Mouse (Mus musculus) skeletal muscle tissue, adult 2 months (tissue): ENCODE measurements around the gene Tmem182.

Source experiments
- DNase-seq: peaks from one replicate; pipeline ENCODE4 v3.0.0-alpha.2; 2012; ENCODE audit warnings: low read depth, low spot score

Gene Tmem182

DNA sequence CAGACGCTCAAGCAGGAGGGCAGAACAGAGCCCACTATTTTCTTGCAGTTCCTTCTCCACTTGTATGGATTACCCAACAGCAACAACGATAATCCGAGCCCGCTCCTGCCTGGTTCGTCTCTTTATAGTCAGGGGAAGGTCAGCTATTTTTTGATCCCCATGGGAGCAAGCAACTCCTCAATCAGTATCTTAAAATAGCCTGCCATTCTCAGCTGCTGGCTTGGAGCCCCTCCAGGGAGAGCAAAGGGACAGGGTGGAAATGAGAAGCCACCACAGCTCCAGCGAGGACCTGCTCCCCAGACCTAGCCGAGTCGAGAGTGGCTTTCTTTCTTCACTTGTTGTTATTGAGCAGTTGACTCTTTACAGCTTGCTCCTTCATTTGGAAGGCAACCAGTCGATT is at the start of gene Tmem182:
TSS of gene Tmem182 (plus strand) at position 251 of the 400 bp plus-strand sequence.
- DNase-seq: peak; percentile 95

DNA sequence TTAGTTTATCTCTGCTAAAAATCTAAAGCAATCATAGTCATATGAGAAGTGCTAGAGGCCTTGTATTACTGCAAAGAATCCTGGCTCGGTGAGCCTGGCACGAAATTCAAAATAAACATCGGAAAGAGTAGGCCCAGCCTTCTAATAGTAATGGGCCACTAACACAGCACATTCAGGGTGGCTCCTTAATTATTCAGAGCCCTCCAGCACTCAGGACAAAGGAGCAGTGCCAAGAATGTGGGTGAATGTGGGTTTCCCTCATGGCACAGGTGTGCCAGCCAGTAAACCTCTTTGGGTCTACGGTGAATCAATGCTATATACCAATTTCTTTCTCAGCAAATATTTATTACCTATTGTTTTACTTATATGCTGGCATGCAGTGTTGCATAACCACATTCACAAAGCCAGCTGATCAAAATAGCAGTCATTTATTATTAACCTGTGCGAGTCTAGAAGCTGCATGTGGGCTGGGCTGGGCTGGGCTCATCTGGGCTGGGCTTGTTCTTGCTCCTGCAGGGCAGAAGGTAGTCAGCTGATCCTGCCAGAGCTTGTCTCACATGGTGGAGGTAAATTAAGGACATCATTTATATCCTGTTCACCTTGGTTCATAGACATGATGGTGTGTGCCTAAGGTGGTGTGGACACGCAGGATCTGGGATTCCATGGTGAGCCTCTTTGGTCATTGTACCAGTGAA is 45.5 kb upstream of the Tmem182 start:
- DNase-seq: no peak

- DNase-seq: no peak
Measured at GRCm38 (mm10) chr1:40764042-40764441, 41.4 kb upstream of the Tmem182 start.

GRCm38 (mm10) chr1:40764701-40765275 is 40.6 kb upstream of the Tmem182 start:
- DNase-seq: no peak

DNA sequence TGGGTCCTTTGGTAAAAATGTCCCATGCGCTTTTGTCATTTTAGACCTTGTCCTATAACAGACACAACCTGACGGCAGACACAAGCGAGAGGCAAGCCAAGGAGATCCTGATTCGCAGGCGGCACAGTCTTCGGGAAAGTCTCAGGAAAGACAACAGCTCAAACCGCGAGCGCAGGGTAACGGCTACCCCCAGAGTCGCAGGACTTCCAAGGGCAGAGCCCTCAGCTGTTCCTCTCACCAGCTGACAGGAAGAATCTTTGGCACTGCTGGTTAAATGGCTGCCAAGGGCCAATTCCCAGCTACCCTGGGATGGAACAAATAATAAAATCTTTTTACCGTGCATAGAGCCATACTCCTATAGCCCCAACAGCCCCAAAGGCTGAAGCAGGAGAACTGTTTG is 39.9 kb upstream of the Tmem182 start:
- DNase-seq: peak; percentile 64

GRCm38 (mm10) chr1:40767588-40767987 is 37.8 kb upstream of the Tmem182 start:
- DNase-seq: no peak

DNA sequence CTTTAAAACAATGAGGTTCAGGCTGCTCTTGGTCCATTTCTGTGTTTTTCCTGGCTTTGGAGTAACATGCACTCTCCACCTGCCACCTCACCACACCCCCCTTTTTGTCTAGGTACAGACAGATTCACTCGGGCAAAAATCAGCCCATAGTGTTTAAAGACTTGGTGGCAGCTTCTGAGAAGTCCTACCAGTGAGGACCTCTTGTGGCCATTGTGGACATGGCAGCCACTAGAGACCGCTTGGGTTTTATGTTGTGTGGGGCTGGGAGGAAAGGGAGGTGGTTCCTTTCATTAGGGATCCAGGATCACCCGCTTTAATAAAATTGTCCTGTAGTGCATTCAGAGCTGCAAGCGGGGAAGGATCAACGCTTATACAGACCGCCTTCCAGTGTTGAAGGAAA is 36.8 kb upstream of the Tmem182 start:
- peak; percentile 48 for DNase-seq

DNA sequence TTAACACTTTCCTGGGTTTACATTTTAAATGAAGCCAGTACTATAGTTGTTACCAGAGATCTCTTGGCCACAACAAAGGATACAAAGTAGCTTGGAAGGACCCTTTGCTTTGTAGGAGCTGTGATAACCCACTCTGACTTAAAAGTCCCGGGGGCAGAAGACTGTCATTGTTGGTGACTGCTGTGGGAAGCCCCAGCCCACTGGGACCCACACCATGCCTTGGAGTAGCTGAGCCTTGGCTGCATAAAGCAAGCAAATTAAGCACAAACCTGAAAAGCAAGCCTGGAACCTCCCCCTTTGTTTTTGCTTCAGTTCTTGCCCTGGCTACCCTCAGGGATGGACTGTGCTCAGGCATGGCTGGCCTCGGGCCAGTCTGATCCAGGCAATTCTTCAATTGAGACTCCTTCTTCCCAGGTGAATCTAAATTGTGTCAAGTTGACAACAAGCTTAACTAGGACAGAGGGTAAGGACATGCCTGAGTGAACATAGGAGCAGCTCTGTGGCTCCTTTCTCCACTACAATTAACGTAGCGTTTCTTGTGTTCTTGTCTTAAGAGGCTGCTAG is 36.0 kb upstream of the Tmem182 start:
- DNase-seq: no peak

DNA sequence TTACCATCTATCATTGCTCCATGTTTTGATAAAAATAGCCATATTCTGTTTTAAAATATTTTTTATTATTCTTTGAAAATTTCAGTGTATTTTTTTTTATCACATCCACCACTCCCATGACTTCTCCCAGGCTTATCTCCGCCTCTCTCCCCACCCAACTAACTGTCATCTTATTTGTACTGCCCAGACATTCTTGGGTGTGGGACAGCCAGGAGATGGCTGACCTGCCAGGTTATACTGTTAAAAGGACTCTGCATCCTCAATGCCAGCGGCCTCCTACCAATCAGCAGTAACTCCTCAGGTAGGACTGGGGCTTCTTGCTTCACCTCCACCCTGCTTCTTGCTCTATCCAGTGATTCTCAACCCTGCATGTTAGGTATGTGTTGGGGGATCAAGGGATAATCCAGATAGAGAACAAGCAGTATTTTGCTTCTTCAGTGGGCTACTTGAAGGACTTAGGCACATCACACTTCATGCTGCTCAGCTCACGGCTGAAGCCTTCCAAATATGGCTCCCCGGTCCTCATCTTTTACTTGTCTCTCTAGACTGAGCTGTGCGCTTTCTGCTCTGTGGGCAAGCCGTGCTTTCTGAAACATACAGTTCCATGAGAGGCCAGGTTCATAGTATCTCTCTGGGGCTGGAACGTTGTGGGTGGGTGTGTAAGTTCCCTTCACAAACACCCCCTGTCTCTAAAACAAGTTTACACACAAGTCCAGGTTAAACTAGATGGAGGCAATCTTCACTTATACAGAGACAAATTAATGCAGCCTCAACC is 34.0 kb upstream of the Tmem182 start:
- no peak for DNase-seq

DNA sequence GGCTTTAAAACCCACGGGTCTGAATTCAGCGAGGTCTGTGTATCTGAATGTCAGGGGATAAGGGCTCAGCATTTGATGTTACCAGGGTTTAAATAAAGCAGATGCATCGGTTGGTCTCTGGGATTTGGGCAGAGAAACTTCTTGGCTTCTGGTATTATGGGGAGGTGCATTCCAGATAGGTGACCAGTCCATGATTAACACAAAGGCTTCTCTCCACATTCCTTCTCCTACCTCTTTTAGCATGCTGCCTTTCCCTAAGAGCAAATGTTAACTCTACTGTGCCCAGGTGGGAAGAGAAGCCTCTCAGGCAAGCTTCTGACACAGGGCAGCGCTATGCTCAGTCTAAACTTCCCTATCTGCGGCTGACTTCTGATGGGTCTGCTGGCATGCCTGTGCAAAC is 32.2 kb upstream of the Tmem182 start:
- DNase-seq: no peak

DNA sequence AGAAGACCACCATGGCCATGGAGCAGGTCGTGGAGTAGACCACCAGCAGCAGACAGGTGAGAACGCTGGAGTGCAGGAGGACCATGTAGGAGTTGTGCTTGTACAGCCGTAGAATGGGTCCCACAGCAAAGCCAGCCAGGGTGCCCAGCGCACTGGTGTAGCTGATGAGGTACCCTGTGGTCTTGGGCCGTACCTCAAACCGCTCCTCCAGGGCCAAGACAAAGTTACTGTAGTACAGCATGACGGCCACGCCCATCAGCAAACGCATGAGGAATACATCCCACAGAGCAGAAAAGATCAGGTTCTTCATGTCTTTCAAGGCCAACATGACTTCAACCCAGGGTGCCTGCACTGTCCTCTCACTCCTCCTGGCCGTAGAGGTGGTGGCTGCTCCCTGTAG is 31.4 kb upstream of the Tmem182 start:
- no peak for DNase-seq

DNA sequence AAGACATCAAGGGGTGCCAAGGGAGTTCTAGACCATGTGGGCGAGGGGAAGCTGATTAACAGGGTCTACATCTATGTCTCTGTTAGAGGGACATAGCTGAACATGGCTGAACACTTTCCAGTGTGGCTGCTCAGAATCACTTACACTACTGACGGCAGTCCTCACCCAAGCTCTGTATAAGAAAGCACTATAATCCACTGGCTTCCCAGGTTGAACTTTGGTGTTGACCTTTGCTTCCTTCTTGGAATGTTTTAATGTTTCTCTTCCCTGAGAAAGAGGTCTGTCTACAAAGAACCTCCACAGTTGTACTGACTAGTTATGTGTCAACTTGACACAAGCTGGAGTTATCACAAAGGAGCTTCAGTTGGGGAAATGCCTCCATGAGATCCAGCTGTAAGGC is 29.3 kb upstream of the Tmem182 start:
- DNase-seq: no peak

DNA sequence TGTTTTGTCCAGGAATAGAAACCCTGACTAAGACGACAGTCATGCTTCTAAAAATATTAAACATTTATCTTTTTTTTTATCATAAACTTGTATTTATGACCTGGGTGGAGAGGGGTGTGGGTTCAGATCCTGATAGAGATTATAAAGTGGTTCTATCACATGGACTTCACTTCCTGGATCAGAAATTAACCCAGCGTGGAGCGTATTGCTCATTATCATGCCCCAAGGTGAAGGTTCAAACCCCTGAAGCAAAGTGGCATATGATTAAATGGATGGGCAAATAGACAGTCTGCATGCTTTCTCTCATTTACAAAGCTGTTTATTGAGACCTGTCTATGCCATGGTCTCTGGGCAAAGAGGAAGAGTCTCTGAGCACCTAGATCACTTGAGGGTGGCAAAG is 28.6 kb upstream of the Tmem182 start:
- no peak for DNase-seq

DNA sequence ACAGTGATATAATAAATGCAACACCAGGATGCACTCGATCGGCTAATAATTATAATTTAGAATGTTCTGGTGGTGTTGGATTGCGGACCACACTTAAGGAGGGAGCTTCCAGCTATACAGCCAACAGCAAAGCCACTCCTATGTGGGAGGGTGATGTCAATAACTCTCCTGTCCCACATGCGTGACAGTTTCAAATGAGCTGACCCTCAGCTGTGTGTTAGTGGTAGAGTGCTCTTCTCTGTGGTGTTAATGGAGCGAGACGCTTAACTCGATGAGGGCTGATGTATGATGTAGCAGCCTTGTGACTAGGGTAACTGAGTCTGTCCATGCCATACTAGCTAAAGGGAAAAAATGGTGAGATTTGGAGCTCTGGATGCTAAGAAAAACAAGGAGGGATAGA is 22.0 kb upstream of the Tmem182 start:
- DNase-seq: no peak

DNA sequence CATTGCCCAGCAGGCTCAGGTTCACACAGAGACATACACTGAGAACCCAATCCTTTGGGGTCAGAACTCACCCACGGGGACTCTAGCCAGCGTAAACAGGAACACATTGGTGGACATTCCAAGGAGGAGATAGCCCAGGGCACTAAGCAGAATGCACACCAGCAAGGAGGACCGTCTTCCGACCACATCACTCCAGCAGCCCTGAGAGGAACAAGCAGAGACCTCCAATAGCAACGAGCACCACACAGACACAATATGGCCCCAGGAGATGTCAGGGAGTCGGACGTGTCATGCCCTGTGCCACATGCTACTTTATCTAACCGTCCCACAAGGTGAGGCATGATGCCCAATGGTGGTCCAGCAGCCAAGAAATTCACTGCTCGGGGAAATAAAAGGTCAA is 21.1 kb upstream of the Tmem182 start:
- no peak for DNase-seq

DNA sequence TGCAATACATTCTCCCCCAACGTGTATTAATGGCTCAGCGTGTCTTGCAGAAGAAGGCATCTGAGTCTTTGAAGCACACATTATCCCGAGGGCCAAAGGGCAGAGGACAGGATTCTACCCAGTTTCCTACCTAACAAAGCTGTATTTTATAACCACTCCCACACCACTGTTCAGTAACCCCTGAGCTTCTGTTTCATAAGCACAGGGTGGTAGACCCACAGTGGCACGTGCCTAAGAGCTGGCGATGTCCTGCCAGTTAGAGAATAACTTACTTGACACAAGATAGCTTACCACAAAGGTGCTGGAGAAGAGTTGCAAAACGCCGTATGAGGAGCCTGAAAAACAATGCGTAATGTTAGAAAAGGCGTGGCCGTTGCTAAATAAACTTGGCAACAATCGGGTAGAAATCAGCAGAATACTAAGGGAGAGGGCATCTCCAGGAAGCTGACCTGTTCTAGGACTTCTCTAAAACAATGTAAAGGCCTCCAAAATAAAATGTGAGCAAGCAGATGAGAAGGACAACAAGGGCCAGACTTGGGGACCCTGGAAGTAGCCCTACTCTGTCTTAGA is 19.4 kb upstream of the Tmem182 start:
- DNase-seq: no peak

- no peak for DNase-seq
Measured at GRCm38 (mm10) chr1:40788956-40789355, 16.4 kb upstream of the Tmem182 start.

DNA sequence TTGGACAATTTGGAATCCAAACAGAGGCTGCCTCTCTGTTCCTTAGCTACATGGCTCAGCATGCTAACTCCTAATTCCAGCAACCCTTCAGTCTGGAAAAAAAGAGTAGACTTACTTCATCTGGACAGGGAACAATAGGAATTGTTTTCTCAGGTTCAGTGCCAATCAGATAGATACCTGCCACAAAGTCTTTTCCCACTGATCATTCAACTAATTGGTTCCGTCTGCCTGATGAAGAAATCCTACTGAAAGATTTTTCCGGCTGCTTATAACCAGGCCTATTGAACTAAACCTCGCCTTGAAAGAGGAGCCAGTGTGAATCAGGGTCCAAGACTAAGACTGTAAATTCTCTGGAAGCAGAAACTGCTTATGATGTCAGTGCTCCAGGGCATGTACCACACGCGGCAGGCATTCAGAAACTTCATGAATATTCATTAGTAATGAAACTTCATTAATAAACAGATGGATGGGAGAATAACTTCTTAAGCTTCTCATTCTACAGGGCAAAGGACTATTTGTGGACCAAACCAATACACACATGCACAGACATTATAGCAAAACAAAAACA is 15.7 kb upstream of the Tmem182 start:
- DNase-seq: no peak

DNA sequence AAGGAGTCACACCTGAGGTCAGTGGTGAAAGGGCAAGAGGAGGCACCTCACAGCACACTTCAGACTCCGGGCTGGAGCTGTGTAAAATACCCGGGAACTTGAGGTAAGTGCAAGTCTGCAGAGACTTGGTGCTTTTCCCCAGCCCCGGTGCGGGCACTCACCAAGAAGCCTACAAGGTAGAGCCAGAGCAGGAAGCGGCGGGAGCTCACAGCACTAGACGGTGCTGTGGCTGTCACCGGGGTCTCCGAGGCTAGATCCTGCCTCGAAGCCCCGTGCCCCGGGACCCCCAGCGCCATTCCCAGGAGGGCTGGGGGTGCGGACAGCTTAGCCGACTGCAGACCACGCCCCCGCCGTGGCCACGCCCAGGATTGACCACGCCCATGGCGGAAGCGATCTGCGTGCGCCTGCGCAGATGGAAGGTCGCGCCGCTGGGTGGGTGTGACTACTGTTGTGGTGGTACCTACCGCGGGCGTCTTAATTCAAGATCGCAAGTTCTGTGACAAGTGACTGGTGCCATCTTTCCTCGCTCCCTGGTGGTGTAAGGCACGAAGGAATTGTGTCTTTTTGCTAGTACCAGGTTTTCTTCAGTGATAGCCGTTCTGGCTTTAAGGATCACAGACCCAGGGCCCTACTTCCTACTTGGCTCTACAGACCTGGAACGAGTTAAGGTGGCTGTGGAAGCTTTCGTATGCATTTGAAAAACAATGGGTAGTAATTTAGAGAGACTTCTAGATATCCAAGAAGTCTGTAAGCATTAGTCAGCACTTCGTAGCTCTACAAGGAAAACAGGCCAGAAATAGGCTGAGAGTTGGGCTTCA is 14.9 kb upstream of the Tmem182 start, which contains the start of gene Mfsd9:
TSS of gene Mfsd9 (minus strand) at position 364 of the 818 bp plus-strand sequence.
- peak; percentile 81 for DNase-seq

DNA sequence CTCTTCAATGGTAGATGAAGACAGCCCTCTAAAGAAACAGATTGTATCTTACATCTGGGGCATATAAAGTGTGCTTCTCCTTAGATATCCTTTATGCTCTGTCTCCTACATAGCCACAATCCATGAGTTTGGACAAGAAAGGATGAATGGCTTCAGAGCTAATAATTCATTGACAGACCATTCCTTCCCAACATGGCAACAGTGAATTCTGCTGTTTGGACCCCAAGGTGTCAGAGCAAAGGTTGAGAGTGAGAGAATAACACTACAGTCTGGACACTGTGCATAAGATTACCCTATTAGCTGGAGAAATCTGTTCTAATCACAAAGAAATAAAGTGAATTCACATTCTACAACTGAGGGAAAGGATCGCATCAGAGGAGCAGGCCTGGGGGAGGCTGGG is 9.9 kb upstream of the Tmem182 start:
- DNase-seq: no peak

GRCm38 (mm10) chr1:40797348-40797747 is 8.1 kb upstream of the Tmem182 start:
- DNase-seq: peak; percentile 69
